Mouse (Mus musculus): ENCODE data around the gene Itpkc.
A peak's percentile ranks its signal among the peaks of the same experiment; 100 is the strongest.

Gene Itpkc

GRCm38 (mm10) chr7:27189271-27189931, 39.1 kb downstream of the Itpkc start:
- DNase-seq = no peak

GRCm38 (mm10) chr7:27185986-27186385, 42.5 kb downstream of the Itpkc start:
- DNase-seq = no peak

DNA sequence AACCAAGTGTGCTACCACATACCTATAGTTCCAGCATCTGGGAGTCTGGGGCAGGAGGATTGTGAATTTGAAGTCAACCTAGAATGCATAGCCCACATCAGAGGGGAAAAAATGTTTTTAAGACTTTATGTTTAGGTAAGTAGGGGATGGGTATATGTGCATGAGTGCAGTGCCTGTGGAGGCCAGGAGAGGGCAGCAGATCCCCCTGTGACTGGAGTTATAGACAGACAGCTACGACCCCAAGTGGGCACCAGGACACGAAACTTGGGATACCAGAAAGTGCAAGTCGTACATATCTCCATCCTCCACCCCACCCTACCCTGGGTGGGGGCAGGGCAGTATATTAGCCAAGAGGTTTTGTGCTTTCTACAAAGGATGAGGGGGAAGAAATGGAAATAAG, 43.5 kb downstream of the Itpkc start:
- DNase-seq = no peak

DNA sequence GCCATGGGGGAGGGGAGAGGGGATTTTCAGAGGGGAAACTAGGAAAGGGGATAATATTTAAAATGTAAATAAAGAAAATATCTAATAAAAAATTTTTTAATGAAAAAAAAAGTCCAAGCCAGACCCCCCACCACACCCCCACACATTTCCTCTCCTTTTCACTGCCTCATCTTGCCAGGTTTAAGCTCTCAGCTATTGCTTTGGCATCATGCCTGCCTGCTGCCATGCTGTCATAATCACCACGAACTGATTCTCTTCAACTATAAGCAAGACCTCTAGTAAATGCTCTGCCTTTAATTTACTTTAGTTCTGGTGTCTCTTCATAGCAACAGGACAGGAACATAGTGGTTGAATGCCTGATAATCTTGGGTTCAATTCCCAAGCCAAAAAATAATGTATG, 46.0 kb downstream of the Itpkc start:
- no peak for DNase-seq

- DNase-seq = no peak
Measured at GRCm38 (mm10) chr7:27180837-27181695, 47.4 kb downstream of the Itpkc start, which contains the start of the genes Gm21983 and Mia. Gm21983 (minus strand) TSS chr7:27181086. Mia (minus strand) TSS chr7:27181157.

- DNase-seq = peak; percentile 88
Measured at GRCm38 (mm10) chr7:27180036-27180435, 48.4 kb downstream of the Itpkc start.

DNA sequence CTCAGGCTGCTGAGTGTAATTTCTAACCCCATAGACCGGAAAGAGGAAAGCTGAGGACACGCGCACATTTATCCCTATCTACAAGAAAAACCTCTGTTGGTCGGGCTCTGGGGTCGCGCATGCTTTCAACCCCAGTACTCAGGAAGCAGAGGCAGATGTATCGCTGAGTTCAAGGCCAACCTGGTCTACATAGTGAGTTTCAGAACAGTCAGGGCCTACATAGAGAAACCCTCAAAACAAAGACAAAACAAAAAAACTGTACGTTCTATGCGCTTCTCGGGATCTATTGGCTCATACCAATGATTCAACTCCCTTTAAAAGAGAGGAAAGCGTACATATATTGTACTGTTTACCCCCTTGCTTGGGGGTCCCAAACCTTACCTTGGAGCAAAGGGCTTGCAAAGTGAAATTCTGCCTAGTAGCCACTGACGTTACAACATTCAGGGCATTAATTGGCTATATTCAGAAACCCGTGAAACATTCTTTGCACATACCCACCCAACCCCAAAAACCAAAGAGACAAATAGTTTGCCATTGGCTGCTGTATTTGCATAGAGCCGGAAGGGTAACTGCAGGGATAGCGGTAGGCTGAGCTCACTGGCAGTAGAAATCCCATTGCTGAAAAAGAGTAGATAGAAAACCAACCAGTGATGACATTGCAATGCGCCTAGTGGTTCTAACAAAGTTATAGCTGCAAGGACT, 49.1 kb downstream of the Itpkc start:
- no peak for DNase-seq

DNA sequence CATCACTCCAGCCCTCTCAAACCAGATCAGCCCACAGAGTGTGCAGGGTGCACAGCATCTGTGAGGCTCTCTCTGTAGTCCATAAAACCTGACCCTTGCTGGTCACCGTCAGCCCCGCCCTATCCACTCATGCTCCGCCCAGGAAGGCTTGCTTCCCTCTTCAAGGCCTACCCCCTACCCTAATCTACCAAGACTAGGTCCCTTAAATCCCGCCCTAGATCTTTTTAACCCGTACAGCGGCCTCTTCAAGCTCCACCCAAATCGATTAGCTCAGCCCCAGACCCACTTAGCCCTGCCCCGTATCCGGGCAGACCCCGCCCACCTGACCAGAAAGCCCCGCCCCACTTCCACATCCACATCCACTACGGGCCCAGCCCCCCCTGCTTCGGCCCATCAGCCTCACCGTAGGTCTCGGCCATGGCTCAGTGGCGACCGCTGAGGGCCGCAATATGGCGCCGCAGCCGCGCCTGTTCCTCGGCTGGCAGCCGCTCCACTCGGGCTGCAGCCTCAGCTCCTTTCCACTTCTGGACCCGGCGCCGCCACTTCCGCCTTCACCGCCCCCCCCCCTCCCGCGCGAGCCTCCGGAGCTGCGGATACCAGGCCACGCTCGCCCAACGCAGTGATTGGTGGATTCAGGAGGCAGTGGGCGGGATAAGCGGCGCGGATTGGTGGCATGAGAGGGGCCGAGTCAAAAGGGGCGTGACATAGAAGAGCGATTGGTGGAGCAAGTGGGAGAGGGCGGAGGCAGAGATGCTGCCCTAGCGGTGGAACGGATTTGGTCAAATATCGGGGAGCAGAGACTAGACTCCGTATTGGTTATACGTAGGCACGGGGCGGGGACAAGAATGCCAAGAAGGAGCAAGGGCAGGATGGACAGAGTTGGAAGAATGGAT, 49.9 kb downstream of the Itpkc start, which contains the start of gene Rab4b:
Gene Rab4b (minus strand): TSS at position 573 of the 893 bp plus-strand sequence.
- DNase-seq = peak; percentile 99

- no peak for DNase-seq
Measured at GRCm38 (mm10) chr7:27177942-27178323, 50.5 kb downstream of the Itpkc start.

GRCm38 (mm10) chr7:27174896-27175295, 53.6 kb downstream of the Itpkc start:
- no peak for DNase-seq

- DNase-seq = no peak
Measured at GRCm38 (mm10) chr7:27174496-27174895, 54.0 kb downstream of the Itpkc start.

DNA sequence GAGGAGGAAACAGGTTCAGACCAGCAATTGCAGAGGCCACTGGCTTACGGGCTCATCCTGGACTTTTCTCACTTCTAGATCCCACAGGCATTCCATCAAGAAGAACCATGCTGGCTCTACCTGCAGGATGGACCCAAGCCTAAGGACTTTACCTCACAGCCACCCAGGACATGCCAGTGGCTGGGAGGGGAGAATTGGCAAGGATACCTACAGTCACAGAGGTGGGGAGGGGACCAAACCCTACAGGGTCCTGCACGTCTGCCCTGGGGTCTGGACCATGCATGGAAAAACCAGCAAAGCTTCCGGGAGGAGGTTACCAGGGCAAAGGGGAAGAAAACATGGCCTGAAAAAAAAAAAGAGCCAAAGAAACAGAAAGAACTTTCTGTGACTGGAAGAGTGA, 57.5 kb downstream of the Itpkc start:
- DNase-seq = no peak

- peak; percentile 35 for DNase-seq
Measured at GRCm38 (mm10) chr7:27168371-27168770, 60.1 kb downstream of the Itpkc start.

- no peak for DNase-seq
Measured at GRCm38 (mm10) chr7:27167475-27168094, 60.9 kb downstream of the Itpkc start.

DNA sequence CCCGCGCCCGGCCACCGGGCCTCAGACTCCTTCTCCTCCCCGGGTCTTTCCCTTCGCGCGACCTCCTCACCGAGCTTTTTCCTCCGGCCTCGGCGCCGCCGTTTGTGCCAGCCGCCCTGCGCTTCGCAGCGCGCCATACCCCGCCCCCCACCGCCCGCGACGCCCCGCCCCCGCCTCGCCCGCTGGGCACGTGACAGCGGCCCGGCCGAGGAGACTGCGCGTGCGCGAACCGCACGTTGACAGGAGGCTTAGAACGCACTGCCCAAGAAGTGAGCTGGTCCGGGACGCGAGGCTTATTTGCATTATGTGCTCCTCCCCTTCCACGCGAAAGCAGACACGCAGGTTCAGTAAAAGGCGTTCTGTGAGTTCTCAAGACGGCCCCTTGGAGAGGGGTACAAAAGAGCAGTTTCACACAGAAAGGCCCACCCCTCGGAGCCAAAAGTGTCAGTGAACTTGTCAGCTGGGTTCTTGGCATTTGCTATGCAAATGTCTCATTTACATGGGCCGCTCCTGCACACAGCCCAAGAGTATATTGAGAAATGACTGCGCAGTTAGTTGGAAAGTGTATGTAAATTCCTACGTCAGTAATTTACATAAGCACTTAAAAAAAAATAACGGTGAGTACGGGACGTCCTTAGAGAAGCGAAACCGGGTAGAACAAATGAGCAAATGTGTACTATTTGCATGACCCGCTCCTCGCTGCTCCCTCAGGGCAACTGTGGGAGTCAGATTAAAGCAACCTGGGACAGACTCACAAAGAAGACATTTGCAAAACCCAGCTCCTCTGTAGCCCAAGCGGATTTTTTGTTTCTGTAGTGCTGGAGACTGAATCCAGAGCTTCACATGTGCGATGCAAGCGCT, 61.6 kb downstream of the Itpkc start, which contains the start of gene Egln2:
Gene Egln2 (minus strand): TSS at position 189 of the 861 bp plus-strand sequence.
- peak; percentile 96 for DNase-seq

DNA sequence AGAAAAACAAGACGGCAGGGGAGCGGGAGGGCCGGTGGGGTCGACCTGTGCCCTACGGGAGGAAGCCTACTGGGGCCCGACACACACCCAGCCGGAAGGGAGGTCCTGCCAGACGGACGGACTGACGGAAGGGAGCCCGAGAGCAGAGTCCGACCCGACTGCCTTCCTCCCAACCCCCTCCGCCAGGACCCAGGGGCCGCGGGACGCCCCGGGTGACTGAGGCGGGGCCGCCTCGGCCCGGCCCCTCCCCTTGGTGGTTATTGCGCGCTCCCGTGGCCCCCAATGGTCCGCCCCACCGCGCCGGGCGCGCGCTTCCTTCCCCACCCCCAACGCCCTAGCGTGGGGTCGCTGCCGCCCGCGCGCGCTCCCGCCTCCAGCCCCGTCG, 62.2 kb downstream of the Itpkc start:
- peak; percentile 91 for DNase-seq

- DNase-seq = no peak
Measured at GRCm38 (mm10) chr7:27165696-27166095, 62.8 kb downstream of the Itpkc start.

DNA sequence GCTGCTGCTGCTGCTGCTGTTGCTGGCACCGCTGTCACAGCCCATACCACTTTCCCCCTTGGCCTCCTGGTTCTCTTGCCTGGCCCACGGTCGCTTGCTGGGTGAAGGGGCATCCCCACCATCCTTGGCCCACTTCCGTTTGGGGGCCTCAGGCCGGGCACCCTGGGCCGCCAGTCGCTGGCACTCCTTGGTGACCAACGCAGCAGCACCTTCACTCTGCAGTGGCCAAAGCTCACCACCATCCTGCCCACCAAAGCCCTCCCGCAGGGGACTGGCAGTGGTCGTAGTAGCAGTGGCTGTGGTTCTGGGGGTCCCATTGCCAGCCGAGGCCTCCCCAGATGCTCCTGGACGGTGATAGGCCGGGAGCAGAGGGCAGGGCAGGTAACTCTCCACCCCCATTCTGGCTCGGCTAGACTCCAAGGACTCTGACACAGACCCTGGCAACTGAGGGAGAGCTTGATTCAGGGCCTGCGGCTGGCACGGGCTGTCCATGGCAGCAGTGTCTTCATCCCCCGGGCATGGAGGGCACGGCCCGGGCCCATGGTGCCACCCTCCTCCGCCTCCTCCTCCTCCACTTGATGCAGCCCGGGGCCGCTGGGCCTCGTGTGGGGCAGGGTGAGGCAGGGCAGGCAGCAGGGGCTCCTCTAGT, 63.3 kb downstream of the Itpkc start:
- DNase-seq = peak; percentile 63

GRCm38 (mm10) chr7:27164112-27164947, 64.1 kb downstream of the Itpkc start:
- DNase-seq = peak; percentile 40
